Mouse (Mus musculus) embryonic fibroblast, embryonic 13.5 days (primary cell): ENCODE data around the gene Gm5771.
"Not testable (repeated sequence)": the region's sequence is repeated elsewhere in the genome, so short reads cannot be mapped to it uniquely, and the experiment has no call there.

Source experiments
- CTCF ChIP-seq: IDR thresholded peaks from 2 replicates; pipeline ENCODE4 v1.5.1; 2011; ENCODE audit warnings: mild to moderate bottlenecking, control low read depth, low read length, moderate library complexity, borderline replicate concordance; ENCODE audit not compliant: insufficient read depth
- POLR2A ChIP-seq: IDR thresholded peaks from 2 replicates; pipeline ENCODE4 v1.6.1; 2011; ENCODE audit warnings: low read depth, mild to moderate bottlenecking, control low read depth, low read length, moderate library complexity

DNA sequence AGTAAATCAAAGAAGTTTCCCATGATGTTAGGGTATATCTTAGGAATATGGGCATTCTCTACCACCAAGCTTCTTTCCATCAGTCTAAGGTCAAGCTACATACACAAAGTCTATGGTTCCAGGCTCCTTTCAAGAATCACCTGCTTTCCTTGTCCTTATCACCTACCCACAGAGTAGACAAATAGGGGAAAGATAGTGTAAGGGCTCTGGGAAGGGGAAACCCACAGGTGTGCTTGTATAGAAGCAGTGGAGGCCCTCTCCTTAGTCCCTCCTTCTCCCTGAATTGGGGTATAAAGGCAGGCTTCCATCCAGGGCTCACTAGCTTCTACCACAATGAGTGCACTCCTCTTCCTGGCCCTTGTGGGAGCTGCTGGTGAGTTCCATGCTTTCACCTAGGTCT lies at the start of gene Gm5771:
- TF ChIP-seq POLR2A, CTCF: not testable (repeated sequence)
